Mouse (Mus musculus) leukemia stem cell, adult 10-12 weeks (primary cell): ENCODE data around the gene Nppc. TPM values are rescaled to one million over a fixed set of nuclear protein-coding genes. Genes with fewer than 3 reads are reported as not detected.

ENCODE experiments used
- polyA plus RNA-seq: library from polyadenylated mRNA; stranded (reverse); fragments of >175 nt; gene quantifications from 2 replicates; pipeline ENCODE4 v1.2.3, GENCODE M21; 2012; ENCODE audit warnings: low replicate concordance

Gene Nppc
- polyA plus RNA-seq, result 0.17 and 0.40 TPM in 2 replicates

DNA sequence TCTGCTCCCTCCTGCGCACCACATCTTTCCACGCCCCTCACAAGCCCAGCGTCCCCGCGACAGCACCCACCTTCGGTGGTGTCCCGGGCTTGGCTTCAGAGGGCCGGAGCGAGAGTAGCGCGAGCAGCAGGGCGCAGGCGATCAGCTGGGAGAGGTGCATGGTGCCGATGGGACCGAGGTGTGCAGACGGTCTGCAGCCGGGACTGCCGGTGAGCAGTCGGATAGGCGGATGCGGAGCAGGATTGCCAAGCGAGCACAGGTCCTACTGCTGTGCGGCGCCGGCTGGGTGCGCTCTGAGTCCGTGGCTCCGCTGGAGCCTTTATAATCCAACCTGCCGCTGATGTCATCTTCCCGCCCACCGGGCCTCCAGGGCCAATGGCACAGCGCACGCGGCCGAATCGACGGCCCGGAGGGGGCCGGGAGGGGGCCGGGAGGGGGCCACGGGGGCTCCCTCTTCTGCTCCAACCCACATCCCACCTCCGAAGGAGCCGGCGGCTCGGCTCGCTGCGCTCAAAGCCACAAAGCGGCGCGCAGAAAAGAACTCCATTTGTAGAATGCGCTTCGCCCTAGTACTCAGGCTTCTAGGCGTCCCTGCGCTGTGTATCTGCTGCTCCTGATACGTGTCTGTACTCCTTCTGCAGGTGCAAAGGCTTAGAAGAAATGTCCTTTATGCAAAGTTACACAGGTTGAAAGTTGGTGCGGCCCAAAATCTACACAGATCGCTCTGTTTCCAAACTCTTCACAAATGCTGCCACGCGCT is at the start of gene Nppc:
TSS of gene Nppc (minus strand) at position 293 of the 760 bp plus-strand sequence.

DNA sequence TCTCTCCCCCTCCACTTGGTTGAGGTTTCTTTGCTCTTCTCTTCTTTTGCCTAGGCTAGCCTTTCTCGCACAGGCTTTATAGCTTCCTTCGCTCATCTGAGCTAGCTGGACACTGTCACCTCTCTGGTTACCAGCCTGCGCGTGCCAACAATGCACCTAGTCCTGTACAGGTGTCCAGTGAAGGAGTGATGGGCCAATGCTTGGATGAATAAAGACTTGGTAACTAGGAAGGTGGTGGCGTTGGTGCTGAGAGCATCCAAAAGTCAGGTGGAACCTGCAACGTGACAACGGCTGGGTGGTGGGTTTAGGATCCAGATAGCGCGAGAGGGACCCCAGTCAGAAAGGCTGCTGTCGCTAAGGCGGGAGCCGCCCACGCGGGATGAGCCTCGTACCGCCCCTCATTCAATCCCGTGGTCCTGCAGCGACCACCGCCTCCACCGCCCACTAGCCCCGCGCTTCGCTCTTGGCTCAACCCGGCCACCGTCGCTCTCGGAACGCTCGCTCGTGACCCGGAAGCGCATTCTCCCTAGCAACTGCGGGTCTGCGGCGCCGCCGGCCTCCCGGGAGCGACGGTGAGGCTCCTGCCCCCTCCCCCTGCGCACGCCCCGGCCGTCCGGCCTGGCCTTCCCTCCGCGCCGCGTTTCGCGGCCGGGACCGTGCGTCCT is 33.1 kb upstream of the Nppc start, which contains the start of gene Dis3l2:
TSS of gene Dis3l2 (plus strand) at position 509 of the 665 bp plus-strand sequence.

Other genes starting within 250 kb of the Nppc start
- not detected in 2 replicates for gene Nmur1, start 244.3 kb downstream of the Nppc start, polyA plus RNA-seq
- not detected in 2 replicates for gene Tex44, start 244.2 kb downstream of the Nppc start, polyA plus RNA-seq
- gene Ptma, start 143.8 kb downstream of the Nppc start, polyA plus RNA-seq, result 4,878 and 14,583 TPM in 2 replicates
- gene Pde6d, start 87.9 kb downstream of the Nppc start, polyA plus RNA-seq, result 17.0 and 53.0 TPM in 2 replicates
- gene Cops7b, start 87.7 kb downstream of the Nppc start, polyA plus RNA-seq, result 56.2 and 56.8 TPM in 2 replicates
- 2.9 and 7.5 TPM in 2 replicates for gene Dis3l2, start 33.2 kb upstream of the Nppc start, polyA plus RNA-seq